In the genomic region with DNA sequence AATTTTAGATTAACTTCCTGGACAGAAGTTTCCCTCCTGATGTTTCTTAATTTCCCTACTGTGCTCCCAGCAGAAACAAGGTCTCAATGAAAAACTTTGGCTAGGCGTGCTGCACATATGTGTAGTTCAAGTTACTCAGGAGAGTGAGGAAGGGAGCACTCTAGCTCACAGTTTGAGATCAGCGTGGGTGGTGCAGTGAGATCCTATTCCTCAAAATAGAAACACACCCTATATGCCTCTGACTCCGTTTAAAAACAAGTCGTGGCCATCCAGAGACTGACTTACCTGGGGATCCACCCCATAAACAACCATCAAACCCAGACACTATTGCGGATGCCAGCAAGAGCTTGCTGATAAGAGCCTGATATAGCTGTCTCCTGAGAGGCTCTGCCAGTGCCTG, we compare ENCODE assay signal across 15 mouse cellular contexts. TPM values are rescaled to one million over a fixed set of nuclear protein-coding genes. Genes with fewer than 3 reads are reported as not detected.
DNase-seq lines count a peak whose midpoint lies in the region; ATAC-seq lines count a peak whose summit lies in the region.
"Had no signal": no experiment of that assay in that cellular context is flagged by ENCODE, and none has a peak within 500 bp of the region (broad histone marks: within the 10 kb centered on the region; RNA-seq: fewer than 3 reads in every experiment).

No protein-coding gene starts in this region.

- peak; percentile 27 for DNase-seq in layer of hippocampus, adult 9-11 months
- no peak for DNase-seq in layer of hippocampus, adult 8-10 months (ENCODE audit: low spot score in 2 of 2)
- peak; percentile 28 to 51 for DNase-seq in left cerebral cortex, adult 18-20 months (ENCODE audit: low spot score in 2 of 2)
- peak; percentile 53 for DNase-seq in right cerebral cortex, postnatal 25 days
- no peak for DNase-seq in adrenal gland, postnatal 14 days
- DNase-seq: adrenal gland, adult 8-10 months; cerebellum, adult 2 months; gastrocnemius, postnatal 10 days; thymus, postnatal 36 days had no signal

- peak; percentile 86 for ATAC-seq in frontal cortex, adult (ENCODE audit: low TSS enrichment)
- no peak for ATAC-seq in inflammation-experienced regulatory T-cells, adult 6 months
- ATAC-seq: forebrain, embryonic 14.5 days; intestine, embryonic 15.5 days; midbrain, embryonic 13.5 days had no signal

RNA-seq across cellular contexts. Expression of a gene that starts 47.0 kb away (rescaled TPM):
- total RNA-seq in layer of hippocampus, adult 8-10 months (2022): 10 to 100 TPM; 41.4 to 48.2 (median 44.3) TPM
- total RNA-seq in left cerebral cortex, adult 18-20 months (2021): 10 to 100 TPM; 75.7 to 76.7 TPM
- polyA plus RNA-seq in inflammation-experienced regulatory T-cells, adult 6 months (2017; shearing (Covaris generic)): 10 to 100 TPM; 20.2 to 37.1 (median 20.6) TPM
- 5.5 and 5.6 TPM in 2 replicates for total RNA-seq in adrenal gland, postnatal 14 days (2021)
- total RNA-seq: common myeloid progenitor, adult 5-6 weeks had no signal

Comparison
In these comparisons a context has a peak if more than half of its experiments do, and no peak if none do; other contexts are left out.
1. DNase-seq: peak in layer of hippocampus, adult 9-11 months (single experiment), left cerebral cortex, adult 18-20 months (2 of 2) and right cerebral cortex, postnatal 25 days (single experiment); none in layer of hippocampus, adult 8-10 months (0 of 2) and adrenal gland, postnatal 14 days (single experiment).